ENCODE assay signal across 14 mouse cellular contexts in the genomic region with DNA sequence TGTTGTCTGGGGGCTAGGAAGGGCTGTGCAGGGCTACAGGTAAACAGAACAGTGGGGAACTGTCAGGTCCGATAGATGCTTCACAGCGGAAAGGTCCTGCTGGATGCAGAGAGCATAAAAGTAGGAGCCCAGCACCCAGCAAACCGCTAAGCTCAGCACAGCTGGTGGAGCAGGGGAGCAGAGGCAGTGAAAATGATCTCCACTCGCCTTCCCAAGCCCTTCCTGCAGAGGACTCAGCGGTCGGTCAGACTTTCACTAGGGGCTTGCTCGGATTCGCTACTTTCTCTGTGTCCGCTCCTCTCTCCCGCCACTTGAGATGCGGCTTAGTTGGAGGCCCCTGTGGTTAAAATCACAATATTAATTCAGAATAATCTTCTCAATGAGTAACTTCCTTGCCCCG. TPM values are rescaled to one million over a fixed set of nuclear protein-coding genes. Genes with fewer than 3 reads are reported as not detected.
A peak's percentile ranks its signal among the peaks of the same experiment; 100 is the strongest.
DNase-seq lines count a peak whose midpoint lies in the region; ATAC-seq and TF ChIP-seq lines count a peak whose summit lies in the region.
"Had no signal": no experiment of that assay in that cellular context is flagged by ENCODE, and none has a peak within 500 bp of the region (broad histone marks: within the 10 kb centered on the region; RNA-seq: fewer than 3 reads in every experiment).

No protein-coding gene starts in this region.

- no peak for TF ChIP-seq CTCF in gastrocnemius, adult 2 months (IDR thresholded peaks at IDR 0.05)

- ATAC-seq in kidney, embryonic 15.5 days (replicated peaks; ENCODE audit: low FRiP score) = 0 out of 2 replicates have a peak, but pooled peaks have one; percentile 40
- no peak for ATAC-seq in limb, embryonic 13.5 days (ENCODE audit: low FRiP score, low read depth)
- ATAC-seq: inflammation-experienced regulatory T-cells, adult 6 months; liver, embryonic 12.5 days had no signal

- no peak overlapping the region for H3K27ac ChIP-seq in gastrocnemius, adult 2 months
- H3K27ac ChIP-seq in kidney, embryonic 15.5 days = no peak overlapping the region
- no peak overlapping the region for H3K27ac ChIP-seq in limb, embryonic 13.5 days
- H3K27ac ChIP-seq: liver, embryonic 12.5 days had no signal

- WGBS in kidney, embryonic 15.5 days = 9% methylated on average over 12 of the region's 12 CpGs
- WGBS in limb, embryonic 13.5 days = 4% methylated on average over 12 of the region's 12 CpGs

- peaks cover 14% of the 10 kb centered on the region for H3K4me1 ChIP-seq in kidney, embryonic 15.5 days
- peaks cover 19% of the 10 kb centered on the region for H3K4me1 ChIP-seq in limb, embryonic 13.5 days
- H3K4me1 ChIP-seq: liver, embryonic 12.5 days had no signal

- 0 out of 2 replicates have a peak, but pooled peaks cover 3% of the 10 kb centered on the region for H3K27me3 ChIP-seq in kidney, embryonic 15.5 days
- peaks cover 24% of the 10 kb centered on the region for H3K27me3 ChIP-seq in limb, embryonic 13.5 days

- H3K4me3 ChIP-seq in gastrocnemius, adult 2 months = peak overlapping the region; percentile 51
- peak overlapping the region; percentile 5 for H3K4me3 ChIP-seq in kidney, embryonic 15.5 days (replicated peaks)
- peak overlapping the region; percentile 17 for H3K4me3 ChIP-seq in limb, embryonic 13.5 days
- H3K4me3 ChIP-seq: liver, embryonic 12.5 days; myocyte had no signal

- no peak overlapping the region for H3K9ac ChIP-seq in kidney, embryonic 15.5 days
- H3K9ac ChIP-seq in limb, embryonic 13.5 days = peak overlapping the region; percentile 50
- H3K9ac ChIP-seq: liver, embryonic 12.5 days had no signal

- intact Hi-C loops in gastrocnemius, adult 2 months (cut with DNase I) = no loop called here
- intact Hi-C loops in left cerebral cortex, postnatal 36 days (cut with DNase I) = no loop called here

- H3K36me3 ChIP-seq in kidney, embryonic 15.5 days = no peaks in the 10 kb centered on the region
- H3K36me3 ChIP-seq in limb, embryonic 13.5 days = no peaks in the 10 kb centered on the region
- H3K36me3 ChIP-seq: liver, embryonic 12.5 days had no signal

- DNase-seq in gastrocnemius, adult 2 months = no peak
- no peak for DNase-seq in gastrocnemius, postnatal 25 days
- no peak for DNase-seq in kidney, adult 11 months
- peak; percentile 42 for DNase-seq in embryo, embryonic 10.5 days (ENCODE audit: low spot score)
- DNase-seq in urinary bladder, postnatal 25 days (ENCODE audit: low spot score) = no peak
- DNase-seq in left cerebral cortex, postnatal 36 days (ENCODE audit: low spot score in 2 of 2) = no peak
- DNase-seq: cerebellum, adult 11 months; lung, postnatal 36 days; thymus, adult 18-20 months had no signal

- no peaks in the 10 kb centered on the region for H3K9me3 ChIP-seq in kidney, embryonic 15.5 days (replicated peaks)
- H3K9me3 ChIP-seq in limb, embryonic 13.5 days = no peaks in the 10 kb centered on the region; the same call in 1 of the 2 replicates
- H3K9me3 ChIP-seq: liver, embryonic 12.5 days had no signal

- H3K4me2 ChIP-seq in kidney, embryonic 15.5 days = peak overlapping the region; percentile 48
- H3K4me2 ChIP-seq in limb, embryonic 13.5 days (replicated peaks) = peak overlapping the region; percentile 53
- H3K4me2 ChIP-seq: liver, embryonic 12.5 days had no signal

RNA-seq across cellular contexts. Expression of a gene that starts 45.4 kb away (rescaled TPM):
- 1 to 10 TPM in 1 of 2 experiments, under 1 TPM in 1; 0.67 to 1.1 TPM for total RNA-seq in gastrocnemius, adult 2 months (2021)
- under 1 TPM; 0.36 to 0.80 TPM for total RNA-seq in gastrocnemius, postnatal 25 days (2021)
- polyA plus RNA-seq in kidney, embryonic 15.5 days (2015; fragmentation: Nextera tagmentation; extraction: Ambion mirVana) = 13.9 and 14.3 TPM in 2 replicates
- polyA plus RNA-seq in limb, embryonic 13.5 days (2015; fragmentation: Nextera tagmentation; extraction: Ambion mirVana) = 14.2 and 18.6 TPM in 2 replicates
- total RNA-seq in left cerebral cortex, postnatal 36 days (2021) = 10 to 100 TPM in 1 of 2 experiments, 1 to 10 TPM in 1; 8.9 to 11.9 TPM

RNA-seq across cellular contexts. Expression of a gene that starts 47.2 kb away (rescaled TPM):
- 10 to 100 TPM; 17.4 to 27.5 TPM for total RNA-seq in gastrocnemius, adult 2 months (2021)
- 10 to 100 TPM; 19.2 to 21.6 TPM for total RNA-seq in gastrocnemius, postnatal 25 days (2021)
- 138 and 140 TPM in 2 replicates for polyA plus RNA-seq in kidney, embryonic 15.5 days (2015; fragmentation: Nextera tagmentation; extraction: Ambion mirVana)
- 124 TPM in 2 replicates for polyA plus RNA-seq in limb, embryonic 13.5 days (2015; fragmentation: Nextera tagmentation; extraction: Ambion mirVana)
- 10 to 100 TPM; 65.7 to 67.0 TPM for total RNA-seq in left cerebral cortex, postnatal 36 days (2021)

Comparison
In these comparisons a context has a peak if more than half of its experiments do, and no peak if none do; other contexts are left out.
1. RNA of a gene that starts 45.4 kb away (total RNA-seq): 8.9 to 11.9 TPM in left cerebral cortex, postnatal 36 days; 0.67 to 1.1 TPM in gastrocnemius, adult 2 months and 0.36 to 0.80 TPM in gastrocnemius, postnatal 25 days; every median in the first group is over 4 times any median in the second.
2. Peak in every context shown above with its lines, with median percentiles within 50 percentile points of each other: H3K4me3 ChIP-seq.